Mouse (Mus musculus): ENCODE data around the gene Gdf9. TPM values are rescaled to one million over a fixed set of nuclear protein-coding genes. Genes with fewer than 3 reads are reported as not detected.
"Not testable (repeated sequence)": the region's sequence is repeated elsewhere in the genome, so short reads cannot be mapped to it uniquely, and the experiment has no call there.

Gdf9 gene
- 2.2 and 2.3 TPM in 2 replicates for polyA plus RNA-seq (2015; fragmentation: Nextera tagmentation; extraction: Ambion mirVana)

DNA sequence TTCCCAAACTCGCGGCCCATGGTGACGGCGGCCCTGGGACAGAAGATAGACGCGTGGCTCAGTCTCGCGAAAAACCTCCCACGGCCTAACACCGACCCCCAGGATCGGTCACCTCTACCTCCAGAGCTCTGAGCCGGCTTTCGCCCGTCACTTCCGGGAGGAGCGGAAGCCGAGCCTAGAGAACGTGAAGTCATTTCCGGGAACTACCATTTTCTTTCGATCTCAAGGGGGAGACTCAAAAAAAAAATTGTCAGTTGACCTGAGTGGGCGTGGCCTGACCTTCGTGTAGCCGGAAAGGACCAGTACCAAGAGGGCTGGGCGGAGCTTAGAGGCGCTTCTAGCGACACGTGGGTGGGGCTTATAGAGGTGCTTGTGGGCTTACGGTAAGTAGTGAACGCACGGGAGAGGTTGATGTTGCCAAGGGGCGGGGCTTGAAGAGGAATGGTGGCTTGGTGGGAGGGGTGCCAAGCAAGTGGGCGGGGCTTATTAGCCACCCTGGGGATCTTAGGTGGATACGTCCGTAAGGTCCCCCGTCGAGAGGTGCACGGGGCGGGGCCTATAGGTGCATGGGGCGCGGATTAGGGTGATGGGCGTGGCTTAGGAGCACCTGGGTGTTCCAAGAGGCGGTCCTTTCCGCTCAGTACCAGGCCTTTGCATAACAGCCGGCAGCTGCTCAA is at the start of gene Gdf9, which contains the start of gene Uqcrq:
Gene Gdf9, plus strand, starts transcription at position 354 of the 677 bp plus-strand sequence.
Gene Uqcrq, minus strand, starts transcription at position 162 of the 677 bp plus-strand sequence.
- under 1% methylated on average over 44 of the region's 44 CpGs for WGBS
- ATAC-seq (replicated peaks; ENCODE audit: low FRiP score), result peak; percentile 94
- Histone ChIP-seq H3K36me3 (peaks cover 21% of the 10 kb centered on the region), H3K9me3 (replicated peaks) (no peaks in the 10 kb centered on the region), H3K4me2 (peak within 1 kb of the TSS; percentile 81), H3K27ac (peak within 1 kb of the TSS; percentile 79), H3K4me3 (replicated peaks) (peak within 1 kb of the TSS; percentile 98), H3K4me1 (peaks cover 16% of the 10 kb centered on the region), H3K9ac (peak within 1 kb of the TSS; percentile 87), H3K27me3 (no peaks in the 10 kb centered on the region)

DNA sequence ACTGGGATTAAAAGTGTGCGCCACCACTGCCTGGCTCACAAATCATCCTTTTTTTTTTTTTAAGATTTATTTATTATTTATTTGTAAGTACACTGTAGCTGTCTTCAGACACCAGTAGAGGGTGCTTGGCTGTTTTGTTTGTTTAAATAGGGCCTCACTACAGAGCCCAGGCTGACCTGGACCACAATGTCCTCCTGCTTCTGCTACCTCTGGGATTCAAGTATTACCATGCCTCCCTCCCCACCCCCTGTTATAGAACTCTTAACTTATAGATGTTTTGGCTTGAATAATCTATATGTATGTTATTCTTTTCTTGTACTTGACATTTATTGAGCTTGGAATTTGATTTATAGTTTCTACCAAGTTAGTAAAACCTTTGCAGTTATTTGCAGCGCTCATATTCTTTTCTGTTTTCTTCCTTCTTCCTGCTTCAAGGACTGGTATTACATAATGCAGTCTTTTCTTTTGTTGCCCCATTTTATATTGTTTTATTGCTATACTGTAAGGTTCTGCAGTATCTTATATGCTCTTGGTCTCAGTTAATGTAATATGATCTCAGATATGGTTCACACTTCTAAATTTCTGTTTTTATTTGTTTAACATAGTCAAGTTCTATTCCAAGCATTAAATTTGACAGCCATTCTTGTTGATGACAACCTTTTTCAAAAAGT is 46.9 kb upstream of the Gdf9 start:
- no peaks in the 10 kb centered on the region for H3K9me3 ChIP-seq (replicated peaks)
- 88% methylated on average over 2 of the region's 2 CpGs for WGBS
- H3K27ac ChIP-seq, result no peak overlapping the region
- H3K36me3 ChIP-seq, result peaks cover 55% of the 10 kb centered on the region
- no peak overlapping the region for H3K4me2 ChIP-seq
- H3K4me3 ChIP-seq (replicated peaks), result no peak overlapping the region
- H3K9ac ChIP-seq, result no peak overlapping the region
- no peaks in the 10 kb centered on the region for H3K4me1 ChIP-seq
- no peak for ATAC-seq (replicated peaks; ENCODE audit: low FRiP score)
- no peaks in the 10 kb centered on the region for H3K27me3 ChIP-seq

DNA sequence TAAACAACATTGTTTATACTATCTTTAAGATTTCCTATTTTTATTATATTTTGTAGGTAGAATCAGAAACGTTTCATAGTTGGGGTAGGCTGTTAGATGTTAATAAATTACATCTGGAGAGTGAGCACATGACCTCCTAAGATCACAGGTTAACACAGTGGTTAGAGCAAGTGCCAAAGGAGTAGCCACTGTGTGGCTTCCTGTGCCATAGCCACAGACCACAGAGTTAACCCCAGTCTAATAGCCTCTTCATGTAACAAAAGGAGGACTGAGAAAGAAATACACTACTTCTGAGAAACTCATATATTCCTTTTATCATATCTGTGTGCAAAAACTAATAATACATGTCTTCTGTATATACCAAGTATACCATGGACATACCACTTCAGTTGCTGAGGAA is 37.0 kb upstream of the Gdf9 start:
- ATAC-seq (replicated peaks; ENCODE audit: low FRiP score), result no peak
- no peak overlapping the region for H3K4me3 ChIP-seq (replicated peaks)
- 84% methylated on average over 1 of the region's 1 CpGs for WGBS
- no peaks in the 10 kb centered on the region for H3K4me1 ChIP-seq
- no peaks in the 10 kb centered on the region for H3K9me3 ChIP-seq (replicated peaks)
- no peak overlapping the region for H3K4me2 ChIP-seq
- no peaks in the 10 kb centered on the region for H3K27me3 ChIP-seq
- H3K9ac ChIP-seq, result no peak overlapping the region
- no peak overlapping the region for H3K27ac ChIP-seq
- peaks cover 70% of the 10 kb centered on the region for H3K36me3 ChIP-seq

DNA sequence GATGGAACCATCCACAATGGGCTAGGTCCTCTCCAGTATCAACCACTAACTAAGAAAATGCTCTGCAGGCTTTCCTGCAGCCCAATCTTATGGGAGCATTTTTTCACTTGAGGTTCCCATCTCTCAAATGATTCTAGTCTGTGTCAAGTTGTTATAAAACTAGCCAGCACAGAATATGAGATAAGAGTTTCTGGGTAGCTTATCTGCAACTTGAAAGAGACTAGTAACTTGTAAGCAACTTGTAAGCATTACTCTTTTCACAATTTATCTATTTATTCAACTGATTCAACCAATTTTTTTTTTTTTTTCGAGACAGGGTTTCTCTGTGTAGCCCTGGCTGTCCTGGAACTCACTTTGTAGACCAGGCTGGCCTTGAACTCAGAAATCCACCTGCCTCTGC is 27.2 kb upstream of the Gdf9 start:
- H3K4me3 ChIP-seq (replicated peaks), result no peak overlapping the region
- 89% methylated on average over 1 of the region's 1 CpGs for WGBS
- H3K27ac ChIP-seq, result no peak overlapping the region
- peaks cover 91% of the 10 kb centered on the region for H3K36me3 ChIP-seq
- no peak overlapping the region for H3K4me2 ChIP-seq
- no peaks in the 10 kb centered on the region for H3K27me3 ChIP-seq
- no peaks in the 10 kb centered on the region for H3K9me3 ChIP-seq (replicated peaks)
- no peak for ATAC-seq (replicated peaks; ENCODE audit: low FRiP score)
- H3K4me1 ChIP-seq, result no peaks in the 10 kb centered on the region
- no peak overlapping the region for H3K9ac ChIP-seq

DNA sequence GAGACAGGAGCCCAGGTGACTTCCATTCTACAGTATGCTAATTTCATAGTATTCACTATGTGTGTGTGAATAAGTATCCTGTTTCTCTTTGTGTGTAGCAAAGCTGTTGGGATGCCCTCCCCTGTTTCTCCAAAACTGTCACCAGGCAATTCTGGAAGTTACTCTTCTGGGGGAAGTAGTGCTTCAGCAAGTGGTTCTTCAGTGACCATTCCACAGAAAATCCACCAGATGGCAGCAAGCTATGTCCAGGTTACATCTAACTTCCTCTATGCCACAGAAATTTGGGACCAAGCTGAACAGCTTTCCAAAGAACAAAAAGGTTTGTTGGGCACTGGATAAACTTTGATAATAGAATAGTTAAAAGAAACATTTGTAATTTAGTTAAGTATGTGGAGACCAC is 19.1 kb upstream of the Gdf9 start:
- H3K9me3 ChIP-seq (replicated peaks), result no peaks in the 10 kb centered on the region
- no peak for ATAC-seq (replicated peaks; ENCODE audit: low FRiP score)
- H3K36me3 ChIP-seq, result peaks cover 93% of the 10 kb centered on the region
- no peak overlapping the region for H3K9ac ChIP-seq
- H3K4me3 ChIP-seq (replicated peaks), result no peak overlapping the region
- no peaks in the 10 kb centered on the region for H3K4me1 ChIP-seq
- H3K4me2 ChIP-seq, result no peak overlapping the region
- H3K27me3 ChIP-seq, result no peaks in the 10 kb centered on the region
- H3K27ac ChIP-seq, result no peak overlapping the region

DNA sequence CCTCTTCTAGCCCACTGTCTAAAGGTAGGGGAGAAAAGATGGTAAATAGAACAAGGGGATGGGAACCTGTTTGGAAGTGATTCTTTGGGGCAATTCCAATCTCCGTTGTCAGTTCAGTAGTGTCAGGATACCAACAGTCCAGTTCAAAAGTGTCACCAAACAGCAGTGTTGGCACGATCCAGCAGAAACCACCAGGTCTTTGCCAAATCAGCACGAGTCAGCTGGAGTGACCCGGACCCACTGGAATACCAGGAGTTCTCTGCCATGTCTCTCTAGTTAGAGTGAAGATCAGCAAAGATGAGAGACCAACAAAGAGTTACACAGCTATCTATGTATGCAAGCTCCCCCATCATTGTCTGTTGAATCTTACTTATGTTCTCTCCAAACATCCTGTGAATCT is 17.0 kb upstream of the Gdf9 start:
- ATAC-seq (replicated peaks; ENCODE audit: low FRiP score), result no peak
- no peak overlapping the region for H3K27ac ChIP-seq
- no peak overlapping the region for H3K4me2 ChIP-seq
- no peaks in the 10 kb centered on the region for H3K9me3 ChIP-seq (replicated peaks)
- 92% methylated on average over 4 of the region's 4 CpGs for WGBS
- H3K9ac ChIP-seq, result no peak overlapping the region
- H3K4me1 ChIP-seq, result no peaks in the 10 kb centered on the region
- no peak overlapping the region for H3K4me3 ChIP-seq (replicated peaks)
- H3K36me3 ChIP-seq, result peaks cover 95% of the 10 kb centered on the region
- H3K27me3 ChIP-seq, result no peaks in the 10 kb centered on the region

DNA sequence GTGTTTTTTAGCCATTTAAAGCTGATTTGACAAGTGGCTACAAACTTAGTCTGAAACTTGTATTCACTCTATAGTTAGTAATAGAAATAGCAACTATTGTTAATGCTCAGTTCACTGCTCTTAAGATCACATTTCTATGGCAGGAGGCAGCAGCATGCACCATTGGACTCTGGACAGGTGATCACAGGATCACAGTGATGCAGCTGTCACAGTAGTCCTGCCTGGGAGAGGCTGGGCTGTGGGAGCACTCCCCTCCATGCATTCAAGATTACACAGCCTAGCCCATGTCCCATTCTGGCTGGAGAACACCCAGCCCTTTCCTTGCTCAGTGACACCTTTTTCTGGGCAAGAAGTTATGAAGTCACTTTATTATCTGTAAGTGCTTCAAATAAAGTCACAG is 12.8 kb upstream of the Gdf9 start:
- Histone ChIP-seq H3K36me3 (peaks cover 81% of the 10 kb centered on the region), H3K4me1 (no peaks in the 10 kb centered on the region)
- ATAC-seq (replicated peaks; ENCODE audit: low FRiP score), result no peak

DNA sequence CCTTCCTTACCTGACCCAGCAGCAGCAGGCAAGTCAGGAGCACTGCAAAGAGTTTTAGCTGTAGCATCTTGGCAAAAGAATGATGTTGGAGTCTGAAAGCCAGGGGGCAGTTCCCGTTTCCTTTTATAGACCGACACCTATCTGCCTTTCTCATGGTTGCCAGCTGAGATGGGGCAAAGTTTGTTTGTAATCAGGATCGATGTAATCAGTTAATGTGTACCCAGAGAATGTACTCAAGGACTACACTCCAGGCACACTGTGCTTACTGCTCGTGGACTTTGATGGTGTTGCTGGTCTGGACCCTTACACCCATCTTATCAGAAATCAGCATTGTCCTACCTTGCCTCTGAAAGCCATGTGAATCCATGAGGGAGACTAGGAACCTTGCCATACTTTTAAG is 7.8 kb upstream of the Gdf9 start, which contains the start of gene Leap2:
Gene Leap2, minus strand, starts transcription at position 135 of the 400 bp plus-strand sequence.
- Histone ChIP-seq H3K27me3 (no peaks in the 10 kb centered on the region), H3K4me2 (no peak within 1 kb of the TSS), H3K4me3 (replicated peaks) (no peak within 1 kb of the TSS), H3K4me1 (no peaks in the 10 kb centered on the region), H3K9me3 (replicated peaks) (no peaks in the 10 kb centered on the region), H3K9ac (no peak within 1 kb of the TSS), H3K36me3 (peaks cover 42% of the 10 kb centered on the region), H3K27ac (no peak within 1 kb of the TSS)
- WGBS, result 88% methylated on average over 4 of the region's 4 CpGs
- no peak for ATAC-seq (replicated peaks; ENCODE audit: low FRiP score)

More for the DNA sequence above, 12.8 kb upstream of the Gdf9 start:
- H3K4me2 ChIP-seq, result no peak overlapping the region
- no peaks in the 10 kb centered on the region for H3K27me3 ChIP-seq
- H3K27ac ChIP-seq, result no peak overlapping the region
- no peak overlapping the region for H3K4me3 ChIP-seq (replicated peaks)
- no peaks in the 10 kb centered on the region for H3K9me3 ChIP-seq (replicated peaks)
- no peak overlapping the region for H3K9ac ChIP-seq

DNA sequence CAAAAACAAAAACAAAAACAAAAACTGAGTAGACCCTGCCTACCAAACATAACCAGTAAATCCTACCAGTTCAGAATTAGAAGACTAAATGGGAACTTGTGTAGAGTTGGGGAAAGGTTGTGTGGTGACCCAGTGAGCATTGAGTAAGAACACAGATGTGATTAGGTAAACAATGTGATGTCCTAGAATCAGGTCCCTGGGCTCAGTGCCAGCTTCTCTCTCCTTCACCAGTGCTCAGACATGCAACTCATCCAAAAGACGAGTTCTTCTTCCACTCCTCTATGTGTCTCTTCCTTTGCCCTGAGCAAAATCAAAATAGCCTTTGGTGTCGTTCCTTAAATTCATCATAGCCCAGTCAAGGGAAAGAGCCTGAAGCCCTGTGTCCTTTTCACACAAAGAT is 6.0 kb upstream of the Gdf9 start:
- ATAC-seq (replicated peaks; ENCODE audit: low FRiP score), result no peak
- Histone ChIP-seq H3K4me2 (no peak overlapping the region), H3K27me3 (no peaks in the 10 kb centered on the region), H3K27ac (no peak overlapping the region), H3K4me3 (replicated peaks) (no peak overlapping the region), H3K36me3 (peaks cover 39% of the 10 kb centered on the region), H3K9ac (no peak overlapping the region), H3K9me3 (replicated peaks) (no peaks in the 10 kb centered on the region), H3K4me1 (peaks cover 7% of the 10 kb centered on the region)
- WGBS, result 75% methylated on average over 2 of the region's 2 CpGs

DNA sequence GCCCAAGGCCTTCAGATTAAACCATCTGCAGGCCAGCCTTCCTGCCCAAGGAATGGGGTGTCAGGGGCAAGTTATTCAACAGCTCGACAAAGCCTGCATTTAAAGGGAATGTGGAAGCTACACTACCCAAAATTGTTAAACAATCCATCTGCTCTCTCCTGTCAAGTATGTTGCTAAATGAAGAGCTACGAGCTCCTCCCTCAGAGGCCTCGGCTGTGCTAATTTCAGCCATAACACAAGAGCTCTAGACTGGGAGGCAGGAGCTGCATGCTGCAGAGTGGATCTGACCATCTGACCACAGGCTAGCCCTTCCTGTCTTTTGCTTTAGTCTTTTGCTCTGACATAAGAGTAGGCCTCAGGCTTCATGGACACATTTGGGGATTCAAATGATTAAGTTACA is 5.6 kb upstream of the Gdf9 start:
- H3K27me3 ChIP-seq, result no peaks in the 10 kb centered on the region
- no peak overlapping the region for H3K4me3 ChIP-seq (replicated peaks)
- no peak overlapping the region for H3K9ac ChIP-seq
- no peak overlapping the region; the same call in 1 of the 2 replicates for H3K27ac ChIP-seq
- peaks cover 35% of the 10 kb centered on the region for H3K36me3 ChIP-seq
- H3K9me3 ChIP-seq (replicated peaks), result no peaks in the 10 kb centered on the region
- peaks cover 9% of the 10 kb centered on the region for H3K4me1 ChIP-seq
- H3K4me2 ChIP-seq, result no peak overlapping the region
- 49% methylated on average over 3 of the region's 3 CpGs for WGBS
- no peak for ATAC-seq (replicated peaks; ENCODE audit: low FRiP score)

DNA sequence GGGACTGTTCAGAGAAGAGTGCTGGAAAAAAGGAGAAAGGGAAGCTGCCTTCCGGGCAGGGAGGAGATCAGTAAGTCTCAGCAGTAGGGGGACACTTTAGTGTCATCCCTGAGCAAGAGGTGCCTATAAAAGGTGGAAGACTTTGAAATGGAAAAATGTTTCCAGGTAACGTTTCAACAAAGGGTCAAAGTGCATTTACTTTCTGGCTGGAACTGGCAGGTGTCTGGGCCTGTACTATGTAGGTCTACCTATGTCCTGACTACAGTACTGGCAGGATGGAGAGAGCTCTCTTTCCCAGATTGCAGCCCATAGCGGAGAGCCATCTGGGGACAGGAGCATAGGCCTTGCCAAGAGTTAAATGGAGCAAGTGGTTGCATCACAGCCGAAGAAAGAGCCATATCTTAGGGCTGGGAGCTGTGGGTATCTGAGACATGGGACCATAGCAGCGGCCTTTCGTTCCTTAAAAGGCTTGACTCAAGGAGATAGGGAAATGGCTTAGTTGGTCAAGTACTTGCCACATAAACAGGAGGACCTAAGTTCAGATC is 5.0 kb upstream of the Gdf9 start:
- WGBS, result 79% methylated on average over 6 of the region's 6 CpGs
- Histone ChIP-seq H3K9me3 (replicated peaks) (no peaks in the 10 kb centered on the region), H3K27ac (no peak overlapping the region; the same call in 1 of the 2 replicates), H3K27me3 (no peaks in the 10 kb centered on the region), H3K36me3 (peaks cover 30% of the 10 kb centered on the region), H3K4me1 (peaks cover 9% of the 10 kb centered on the region), H3K4me3 (replicated peaks) (no peak overlapping the region), H3K4me2 (no peak overlapping the region), H3K9ac (no peak overlapping the region)
- no peak for ATAC-seq (replicated peaks; ENCODE audit: low FRiP score)

DNA sequence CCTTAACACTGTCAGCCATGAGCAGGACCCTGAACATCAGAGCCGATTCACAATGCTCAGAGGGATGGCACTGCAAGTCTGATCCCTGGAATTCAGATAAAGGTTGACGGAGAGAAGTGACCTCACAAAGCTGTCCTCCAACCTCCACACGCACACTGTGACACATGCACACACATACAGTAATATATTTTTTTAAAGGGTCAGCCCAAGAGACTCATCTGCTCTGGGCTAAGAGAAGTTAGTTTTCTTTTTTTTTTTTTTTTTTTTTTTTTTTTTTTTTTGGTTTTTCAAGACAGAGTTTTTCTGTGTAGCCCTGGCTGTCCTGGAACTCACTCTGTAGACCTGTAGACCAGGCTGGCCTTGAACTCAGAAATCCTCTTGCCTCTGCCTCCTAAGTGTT is 3.9 kb upstream of the Gdf9 start:
- not testable (repeated sequence) for H3K9ac ChIP-seq, H3K27ac ChIP-seq
- 87% methylated on average over 3 of the region's 3 CpGs for WGBS

More for the DNA sequence above, 3.9 kb upstream of the Gdf9 start:
- H3K4me2 ChIP-seq; H3K4me3 ChIP-seq (replicated peaks); H3K9me3 ChIP-seq (replicated peaks); H3K27me3 ChIP-seq; ATAC-seq (replicated peaks; ENCODE audit: low FRiP score): not testable (repeated sequence)
- Histone ChIP-seq H3K4me1 (peaks cover 16% of the 10 kb centered on the region), H3K36me3 (peaks cover 21% of the 10 kb centered on the region)

All from kidney, embryonic 15.5 days (tissue).